ENCODE assay signal across 7 mouse cellular contexts in genomic region chr19:12794056-12795044, GRCm38 (mm10). TPM values are rescaled to one million over a fixed set of nuclear protein-coding genes. Genes with fewer than 3 reads are reported as not detected.
DNase-seq lines count a peak whose midpoint lies in the region; ATAC-seq and TF ChIP-seq lines count a peak whose summit lies in the region.

No protein-coding gene starts in this region.

- H3K27me3 ChIP-seq in embryonic facial prominence, embryonic 11.5 days (ENCODE audit: control insufficient read depth, insufficient read depth, low read length), result no peaks in the 10 kb centered on the region
- H3K27me3 ChIP-seq in kidney, adult 2 months (replicated peaks; ENCODE audit: control insufficient read depth, insufficient read depth, low read length), result no peaks in the 10 kb centered on the region
- no peaks in the 10 kb centered on the region for H3K27me3 ChIP-seq in limb, embryonic 12.5 days
- no peaks in the 10 kb centered on the region for H3K27me3 ChIP-seq in midbrain, embryonic 15.5 days (replicated peaks)
- H3K27me3 ChIP-seq in spleen, adult 2 months (ENCODE audit: control insufficient read depth, insufficient read depth, low read length), result no peaks in the 10 kb centered on the region

- H3K4me2 ChIP-seq in embryonic facial prominence, embryonic 11.5 days (ENCODE audit: low read depth, low read length), result peak overlapping the region; percentile 46
- peak overlapping the region; percentile 62 for H3K4me2 ChIP-seq in limb, embryonic 12.5 days
- peak overlapping the region; percentile 59 for H3K4me2 ChIP-seq in midbrain, embryonic 15.5 days

- no peaks in the 10 kb centered on the region for H3K4me1 ChIP-seq in embryonic facial prominence, embryonic 11.5 days (ENCODE audit: control insufficient read depth, insufficient read depth, low read length)
- H3K4me1 ChIP-seq in kidney, adult 2 months (ENCODE audit: control insufficient read depth, insufficient read depth, low read length), result no peaks in the 10 kb centered on the region
- H3K4me1 ChIP-seq in limb, embryonic 12.5 days (replicated peaks), result peaks cover 13% of the 10 kb centered on the region
- peaks cover 28% of the 10 kb centered on the region for H3K4me1 ChIP-seq in midbrain, embryonic 15.5 days
- peaks cover 2% of the 10 kb centered on the region for H3K4me1 ChIP-seq in spleen, adult 2 months (ENCODE audit: control insufficient read depth, insufficient read depth, insufficient read length)

- H3K36me3 ChIP-seq in embryonic facial prominence, embryonic 11.5 days (replicated peaks; ENCODE audit: control insufficient read depth, insufficient read depth, low read depth, low read length), result no peaks in the 10 kb centered on the region
- H3K36me3 ChIP-seq in kidney, adult 2 months (ENCODE audit: control insufficient read depth, insufficient read depth, low read length), result no peaks in the 10 kb centered on the region
- H3K36me3 ChIP-seq in limb, embryonic 12.5 days, result no peaks in the 10 kb centered on the region
- H3K36me3 ChIP-seq in midbrain, embryonic 15.5 days (replicated peaks), result no peaks in the 10 kb centered on the region
- no peaks in the 10 kb centered on the region for H3K36me3 ChIP-seq in spleen, adult 2 months (ENCODE audit: control insufficient read depth, insufficient read depth, low read length)

- DNase-seq in adrenal gland, postnatal 14 days, result peak; percentile 97
- peak; percentile 92 for DNase-seq in embryonic facial prominence, embryonic 11.5 days (ENCODE audit: low spot score)
- peak; percentile 96 for DNase-seq in heart, adult 18-20 months
- peak; percentile 96 for DNase-seq in kidney, adult 2 months
- peak; percentile 82 to 95 for DNase-seq in spleen, adult 2 months (ENCODE audit: low read depth in 1 of 2, low spot score in 2 of 2)

- H3K9me3 ChIP-seq in embryonic facial prominence, embryonic 11.5 days (replicated peaks; ENCODE audit: control insufficient read depth, low read length), result no peaks in the 10 kb centered on the region
- H3K9me3 ChIP-seq in limb, embryonic 12.5 days, result no peaks in the 10 kb centered on the region
- no peaks in the 10 kb centered on the region for H3K9me3 ChIP-seq in midbrain, embryonic 15.5 days

- peak; percentile 73 for ATAC-seq in embryonic facial prominence, embryonic 11.5 days (replicated peaks; ENCODE audit: insufficient number of reproducible peaks, low FRiP score, low TSS enrichment, low read depth)
- ATAC-seq in limb, embryonic 12.5 days (ENCODE audit: insufficient number of reproducible peaks, insufficient read depth, low FRiP score, low TSS enrichment, low read depth), result peak; percentile 60
- peak; percentile 64 for ATAC-seq in midbrain, embryonic 15.5 days (replicated peaks)

- under 1% methylated on average over 38 of the region's 39 CpGs for WGBS in embryonic facial prominence, embryonic 11.5 days
- under 1% methylated on average over 39 of the region's 39 CpGs for WGBS in kidney, adult 2 months
- WGBS in limb, embryonic 12.5 days, result under 1% methylated on average over 33 of the region's 39 CpGs
- 1% methylated on average over 36 of the region's 39 CpGs for WGBS in midbrain, embryonic 15.5 days
- WGBS in spleen, adult 2 months, result under 1% methylated on average over 39 of the region's 39 CpGs

- no peak for TF ChIP-seq POLR2A in kidney, adult 2 months (IDR thresholded peaks at IDR 0.05; ENCODE audit: low read depth, low read length)
- TF ChIP-seq POLR2A in spleen, adult 2 months (IDR thresholded peaks at IDR 0.05; ENCODE audit: low read depth, low read length), result peak; percentile 47

- H3K9ac ChIP-seq in embryonic facial prominence, embryonic 11.5 days (replicated peaks; ENCODE audit: low read length), result peak overlapping the region; percentile 98
- H3K9ac ChIP-seq in limb, embryonic 12.5 days (replicated peaks), result peak overlapping the region; percentile 97
- peak overlapping the region; percentile 90 for H3K9ac ChIP-seq in midbrain, embryonic 15.5 days

- peak; percentile 63 for TF ChIP-seq CTCF in kidney, adult 2 months (conservative IDR thresholded peaks at IDR 0.05; ENCODE audit: insufficient read depth, insufficient read length, low read depth, low read length)
- TF ChIP-seq CTCF in spleen, adult 2 months (IDR thresholded peaks at IDR 0.05; ENCODE audit: extremely low read depth, insufficient read depth, insufficient read length, insufficient replicate concordance), result peak; percentile 83

- H3K4me3 ChIP-seq in embryonic facial prominence, embryonic 11.5 days (ENCODE audit: low read depth, low read length), result peak overlapping the region; percentile 92
- peak overlapping the region; percentile 95 for H3K4me3 ChIP-seq in kidney, adult 2 months (ENCODE audit: insufficient read depth, low read depth, low read length)
- peak overlapping the region; percentile 89 for H3K4me3 ChIP-seq in limb, embryonic 12.5 days (replicated peaks)
- H3K4me3 ChIP-seq in midbrain, embryonic 15.5 days, result peak overlapping the region; percentile 98
- H3K4me3 ChIP-seq in spleen, adult 2 months (ENCODE audit: extremely low read depth, insufficient read depth, insufficient read length), result peak overlapping the region; percentile 95

- peak overlapping the region; percentile 100 for H3K27ac ChIP-seq in embryonic facial prominence, embryonic 11.5 days (replicated peaks; ENCODE audit: low read depth, low read length)
- peak overlapping the region; percentile 93 for H3K27ac ChIP-seq in kidney, adult 2 months (ENCODE audit: insufficient read depth, low read depth, low read length)
- peak overlapping the region; percentile 99 for H3K27ac ChIP-seq in limb, embryonic 12.5 days
- peak overlapping the region; percentile 99 for H3K27ac ChIP-seq in midbrain, embryonic 15.5 days
- H3K27ac ChIP-seq in spleen, adult 2 months (ENCODE audit: insufficient read depth, low read length), result peak overlapping the region; percentile 98

RNA-seq across cellular contexts. Expression of gene Zfp91, which starts 1.6 kb away (rescaled TPM):
- total RNA-seq in adrenal gland, postnatal 14 days (2021), result 87.0 and 88.4 TPM in 2 replicates
- polyA plus RNA-seq in embryonic facial prominence, embryonic 11.5 days (2014; fragmentation: Nextera tagmentation; extraction: Ambion mirVana), result 10.5 and 11.0 TPM in 2 replicates
- total RNA-seq in heart, adult 18-20 months (2021), result 10 to 100 TPM; 75.2 to 77.0 TPM
- polyA plus RNA-seq in kidney, adult 2 months (2012; rRNA removed), result 15.7 and 17.7 TPM in 2 replicates
- 16.5 and 17.1 TPM in 2 replicates for polyA plus RNA-seq in limb, embryonic 12.5 days (2016; fragmentation: Nextera tagmentation; extraction: Ambion mirVana)
- 13.5 and 13.8 TPM in 2 replicates for polyA plus RNA-seq in midbrain, embryonic 15.5 days (2015; fragmentation: Nextera tagmentation; extraction: Ambion mirVana)
- 7.2 and 7.5 TPM in 2 replicates for polyA plus RNA-seq in spleen, adult 2 months (2012; rRNA removed)

RNA-seq across cellular contexts. Expression of gene Lpxn, which starts 1.6 kb away (rescaled TPM):
- total RNA-seq in adrenal gland, postnatal 14 days (2021), result 1.4 and 5.1 TPM in 2 replicates
- polyA plus RNA-seq in embryonic facial prominence, embryonic 11.5 days (2014; fragmentation: Nextera tagmentation; extraction: Ambion mirVana), result 0.77 and 0.80 TPM in 2 replicates
- total RNA-seq in heart, adult 18-20 months (2021), result 1 to 10 TPM in 1 of 2 experiments, under 1 TPM in 1; 0.87 to 2.2 TPM
- polyA plus RNA-seq in kidney, adult 2 months (2012; rRNA removed), result 1.8 and 3.2 TPM in 2 replicates
- polyA plus RNA-seq in limb, embryonic 12.5 days (2016; fragmentation: Nextera tagmentation; extraction: Ambion mirVana), result 0.98 and 1.3 TPM in 2 replicates
- polyA plus RNA-seq in midbrain, embryonic 15.5 days (2015; fragmentation: Nextera tagmentation; extraction: Ambion mirVana), result 1.0 TPM in 2 replicates
- 25.1 and 29.6 TPM in 2 replicates for polyA plus RNA-seq in spleen, adult 2 months (2012; rRNA removed)

RNA-seq across cellular contexts. Expression of gene Cntf, which starts 28.9 kb away (rescaled TPM):
- 2.9 and 3.0 TPM in 2 replicates for total RNA-seq in adrenal gland, postnatal 14 days (2021)
- polyA plus RNA-seq in embryonic facial prominence, embryonic 11.5 days (2014; fragmentation: Nextera tagmentation; extraction: Ambion mirVana), result 0.22 and 0.77 TPM in 2 replicates
- 1 to 10 TPM in 1 of 2 experiments, under 1 TPM in 1; 0.94 to 1.7 TPM for total RNA-seq in heart, adult 18-20 months (2021)
- polyA plus RNA-seq in kidney, adult 2 months (2012; rRNA removed), result 2.9 and 3.6 TPM in 2 replicates
- polyA plus RNA-seq in limb, embryonic 12.5 days (2016; fragmentation: Nextera tagmentation; extraction: Ambion mirVana), result 1.7 and 2.3 TPM in 2 replicates
- 1.1 and 1.4 TPM in 2 replicates for polyA plus RNA-seq in midbrain, embryonic 15.5 days (2015; fragmentation: Nextera tagmentation; extraction: Ambion mirVana)
- polyA plus RNA-seq in spleen, adult 2 months (2012; rRNA removed), result 0.40 and 0.82 TPM in 2 replicates

RNA-seq across cellular contexts. Expression of gene Gm5244, which starts 52.1 kb away (rescaled TPM):
- not detected in 2 replicates for total RNA-seq in adrenal gland, postnatal 14 days (2021)
- polyA plus RNA-seq in embryonic facial prominence, embryonic 11.5 days (2014; fragmentation: Nextera tagmentation; extraction: Ambion mirVana), result not detected in 2 replicates
- not detected for total RNA-seq in heart, adult 18-20 months (2021)
- polyA plus RNA-seq in kidney, adult 2 months (2012; rRNA removed), result not detected in 2 replicates
- not detected in 2 replicates for polyA plus RNA-seq in limb, embryonic 12.5 days (2016; fragmentation: Nextera tagmentation; extraction: Ambion mirVana)
- polyA plus RNA-seq in midbrain, embryonic 15.5 days (2015; fragmentation: Nextera tagmentation; extraction: Ambion mirVana), result not detected in 2 replicates
- 0.18 TPM in 1 of 2 replicates, not detected in the other for polyA plus RNA-seq in spleen, adult 2 months (2012; rRNA removed)

Comparison
In these comparisons a context has a peak if more than half of its experiments do, and no peak if none do; other contexts are left out.
1. Peak in every context shown above with its lines: DNase-seq, ATAC-seq, H3K4me3 ChIP-seq and H3K27ac ChIP-seq.